Mouse (Mus musculus) c-Kit-positive CD71-positive TER-119-negative erythroid progenitor cells, embryonic 14.5 days (primary cell): ENCODE measurements around the gene Fam168a.
"Not testable (repeated sequence)": the region's sequence is repeated elsewhere in the genome, so short reads cannot be mapped to it uniquely, and the experiment has no call there.

ENCODE experiments used
- DNase-seq: peaks from one replicate; pipeline ENCODE4 v3.0.0-alpha.2; 2013; ENCODE audit warnings: low read depth

Fam168a gene

GRCm38 (mm10) chr7:100706883-100707480 lies 547 bp downstream of the Fam168a start:
- DNase-seq, result no peak

GRCm38 (mm10) chr7:100718741-100719140 lies 12.3 kb downstream of the Fam168a start:
- no peak for DNase-seq

- no peak for DNase-seq
Observed at GRCm38 (mm10) chr7:100722268-100722667, 15.8 kb downstream of the Fam168a start.

- DNase-seq, result no peak
Observed at GRCm38 (mm10) chr7:100723453-100724294, 17.2 kb downstream of the Fam168a start.

- no peak for DNase-seq
Observed at GRCm38 (mm10) chr7:100727538-100728085, 21.2 kb downstream of the Fam168a start.

DNA sequence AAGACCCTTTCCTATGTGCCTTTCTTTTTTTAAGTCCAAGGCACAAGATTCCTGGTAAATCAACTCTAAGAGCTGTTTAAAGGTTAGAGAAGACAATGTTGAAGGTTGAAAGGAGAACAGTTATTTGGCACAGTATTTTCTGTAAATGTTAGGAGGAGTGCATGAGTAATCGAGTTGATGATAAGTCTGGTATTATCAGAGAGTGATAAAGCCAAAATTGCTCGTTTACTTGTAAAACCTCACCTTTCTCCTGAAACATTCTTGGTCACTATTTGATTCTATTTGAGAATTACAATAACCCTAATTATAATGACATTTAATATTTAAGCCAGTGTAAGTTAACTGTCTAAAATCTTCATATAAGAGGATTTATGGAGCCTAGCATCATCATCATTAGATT lies 23.3 kb downstream of the Fam168a start:
- no peak for DNase-seq

- peak; percentile 50 for DNase-seq
Observed at GRCm38 (mm10) chr7:100732341-100733050, 26.1 kb downstream of the Fam168a start.

- no peak for DNase-seq
Observed at GRCm38 (mm10) chr7:100733051-100733813, 26.8 kb downstream of the Fam168a start.

DNA sequence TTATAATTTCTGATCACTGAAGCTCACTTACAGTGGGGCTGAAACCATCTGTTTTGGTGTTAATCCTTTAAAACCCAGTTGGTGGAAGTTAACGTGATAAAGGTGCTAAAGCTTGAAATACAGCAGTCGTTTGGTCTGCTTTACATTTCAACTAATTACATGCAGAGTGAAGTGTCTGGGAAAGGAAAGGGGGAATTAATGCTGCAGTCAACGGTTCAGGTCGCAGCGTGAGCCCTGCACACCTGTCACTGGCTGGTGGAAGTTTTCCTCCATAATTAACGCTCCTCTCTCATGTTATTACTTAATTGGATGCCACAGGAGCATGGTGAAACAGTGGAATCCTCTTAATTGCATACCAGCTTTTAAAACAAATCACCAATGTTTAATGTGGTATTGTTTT lies 27.8 kb downstream of the Fam168a start:
- DNase-seq, result no peak

DNA sequence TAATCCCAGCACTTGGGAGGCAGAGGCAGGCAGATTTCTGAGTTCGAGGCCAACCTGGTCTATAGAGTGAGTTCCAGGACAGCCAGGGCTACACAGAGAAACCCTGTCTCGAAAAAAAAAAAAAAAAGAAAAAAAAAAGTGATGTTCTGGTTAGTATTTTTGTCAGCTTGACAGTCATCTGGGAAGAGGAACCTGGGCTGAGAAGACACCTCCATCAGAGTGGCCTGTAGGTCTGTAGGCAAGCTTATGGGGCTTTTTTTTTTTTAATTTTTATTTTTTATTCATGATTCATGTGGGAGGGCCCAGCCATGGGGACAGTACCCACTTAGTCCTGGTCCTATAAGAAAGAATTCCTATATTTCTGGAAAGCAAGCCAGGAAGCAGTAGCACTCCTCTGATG lies 28.5 kb downstream of the Fam168a start:
- DNase-seq, result not testable (repeated sequence)

- peak; percentile 56 for DNase-seq
Observed at GRCm38 (mm10) chr7:100736131-100736530, 29.7 kb downstream of the Fam168a start.

DNA sequence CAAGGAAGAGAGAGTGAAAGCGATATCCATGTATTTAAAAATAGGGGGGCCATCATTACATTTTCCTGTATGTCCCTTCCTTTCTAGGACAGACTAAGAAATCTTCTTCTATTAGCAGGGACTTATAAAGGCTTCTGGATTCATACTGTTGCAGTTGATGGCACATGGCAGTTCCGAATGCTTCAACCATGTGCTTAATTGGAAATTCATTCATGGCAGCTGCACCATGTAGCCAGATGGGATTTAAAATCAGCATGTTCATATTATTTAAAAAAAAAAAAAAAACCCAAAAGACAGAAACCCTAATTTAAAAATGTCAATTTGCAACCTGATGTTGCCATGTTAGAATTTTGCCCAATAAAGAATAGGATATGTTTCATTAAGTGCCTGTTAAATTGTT lies 37.9 kb downstream of the Fam168a start:
- DNase-seq, result no peak

GRCm38 (mm10) chr7:100750101-100750500 lies 43.7 kb downstream of the Fam168a start:
- DNase-seq, result no peak

- no peak for DNase-seq
Observed at GRCm38 (mm10) chr7:100758718-100759117, 52.3 kb downstream of the Fam168a start.

DNA sequence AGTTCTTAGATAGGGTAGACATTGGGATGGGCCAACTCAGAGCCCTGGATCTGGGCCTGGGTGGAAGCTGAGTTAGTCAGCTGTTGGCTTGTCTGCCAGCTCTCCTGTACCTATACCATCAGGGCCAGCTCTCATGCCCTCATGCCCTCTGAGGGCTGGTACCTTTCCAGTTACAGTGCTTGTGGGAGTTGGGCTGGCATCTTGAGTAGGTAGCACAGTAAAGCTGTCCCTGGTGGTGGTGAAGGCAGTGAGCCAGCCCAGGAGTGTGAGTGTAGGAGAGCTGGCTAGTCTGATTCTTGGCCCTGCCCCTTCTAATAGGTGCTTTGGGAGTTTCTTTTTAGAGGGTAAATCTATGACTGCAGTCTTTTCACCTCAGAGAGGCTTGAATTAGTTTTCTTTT lies 56.3 kb downstream of the Fam168a start:
- DNase-seq, result no peak

DNA sequence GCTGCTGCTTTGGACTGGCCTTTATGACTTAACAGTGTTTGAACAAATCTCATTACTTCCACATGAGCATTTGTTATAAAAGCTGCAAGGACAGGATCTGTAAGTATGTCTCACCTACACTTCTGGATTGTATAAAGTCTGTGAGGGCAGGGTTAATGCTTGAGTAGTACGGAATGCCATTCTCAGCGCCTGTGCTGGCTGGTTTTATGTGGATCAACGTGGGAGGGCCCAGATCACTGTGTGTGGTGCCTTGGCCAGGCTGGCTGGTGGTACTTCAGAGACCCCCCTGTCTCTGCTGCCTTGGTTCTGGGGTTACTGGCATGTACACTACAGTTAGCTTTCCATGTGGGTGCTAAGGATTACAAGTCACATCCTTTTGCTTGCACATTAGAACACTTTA lies 61.1 kb downstream of the Fam168a start:
- no peak for DNase-seq

DNA sequence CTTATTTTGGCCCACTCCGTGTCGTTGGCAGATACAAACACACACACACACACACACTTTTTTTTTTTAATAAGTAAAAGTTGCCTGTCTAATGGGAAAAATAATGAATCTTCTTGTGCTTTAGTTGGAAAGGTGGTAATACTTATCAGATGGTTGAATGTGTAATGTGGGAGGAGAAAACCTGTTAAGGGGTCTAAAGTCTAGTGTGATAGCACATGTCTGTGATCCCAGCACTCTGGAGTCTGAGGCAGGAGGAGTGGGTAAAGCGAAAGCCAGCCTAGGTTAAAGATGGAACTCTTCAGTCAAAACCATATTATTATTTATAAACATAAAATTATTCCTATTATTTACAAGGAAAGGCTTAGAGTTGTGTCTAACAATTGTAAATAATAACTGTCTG lies 61.6 kb downstream of the Fam168a start:
- no peak for DNase-seq

- peak; percentile 40 for DNase-seq
Observed at GRCm38 (mm10) chr7:100769534-100770083, 63.2 kb downstream of the Fam168a start.

DNA sequence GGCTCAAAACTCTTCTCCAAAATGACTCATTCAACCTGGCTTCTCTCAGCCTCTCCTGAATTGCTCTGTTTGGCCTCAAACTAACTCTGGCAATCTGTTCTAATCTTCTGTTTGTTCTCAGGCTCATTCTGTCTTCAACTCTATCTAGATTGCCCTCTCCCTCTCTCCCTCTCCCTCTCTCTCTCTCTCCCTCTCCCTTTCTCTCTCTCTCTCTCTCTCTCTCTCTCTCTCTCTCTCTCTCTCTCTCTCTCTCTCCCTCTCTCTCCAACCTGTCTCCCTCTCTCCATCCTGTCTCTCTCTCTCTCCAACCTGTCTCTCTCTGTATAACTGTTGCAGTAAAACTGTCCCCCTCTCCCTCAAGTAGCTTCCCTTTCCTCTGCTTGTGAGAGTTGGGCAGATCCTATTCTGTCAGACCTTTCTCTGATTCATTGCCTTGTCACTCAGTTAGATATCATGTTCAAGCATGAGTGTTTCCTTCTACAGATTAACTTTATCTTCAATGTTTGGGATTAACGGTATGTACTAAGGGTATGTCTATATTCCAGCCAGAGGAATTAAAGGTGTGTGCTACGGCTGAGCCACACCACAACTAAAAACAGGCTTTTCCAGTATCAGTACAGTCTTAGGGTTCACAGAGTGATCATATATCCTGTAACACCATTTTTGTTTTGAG lies 64.4 kb downstream of the Fam168a start:
- no peak for DNase-seq

GRCm38 (mm10) chr7:100774189-100774588 lies 67.8 kb downstream of the Fam168a start:
- no peak for DNase-seq

DNA sequence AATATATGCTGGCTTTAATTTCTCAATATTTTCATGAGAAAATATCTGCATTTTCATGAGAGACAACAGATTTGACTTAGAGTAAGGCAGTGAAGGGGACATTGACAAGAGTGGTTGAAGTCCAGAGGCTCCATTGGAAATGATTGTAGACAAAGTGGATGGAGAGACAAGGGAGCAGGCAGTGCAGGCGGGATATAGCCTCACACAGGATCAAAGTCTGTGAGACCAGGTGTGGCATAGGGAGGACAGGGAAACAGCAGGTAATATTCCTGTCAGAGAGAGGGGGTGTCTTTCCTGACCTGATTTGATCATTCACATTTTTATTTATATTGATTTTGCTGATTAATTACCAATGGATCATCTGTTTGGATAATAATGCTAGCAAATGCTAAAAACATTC lies 69.4 kb downstream of the Fam168a start:
- DNase-seq, result no peak
